Mouse (Mus musculus): ENCODE measurements at regions not wholly inside any gene's neighbourhood (a gene's known extent, or its start where the extent isn't known, plus 50 kb on each side); places are given as distances from the start of the nearest gene placed in this dataset.
A peak's percentile ranks its signal among the peaks of the same experiment; 100 is the strongest.

DNA sequence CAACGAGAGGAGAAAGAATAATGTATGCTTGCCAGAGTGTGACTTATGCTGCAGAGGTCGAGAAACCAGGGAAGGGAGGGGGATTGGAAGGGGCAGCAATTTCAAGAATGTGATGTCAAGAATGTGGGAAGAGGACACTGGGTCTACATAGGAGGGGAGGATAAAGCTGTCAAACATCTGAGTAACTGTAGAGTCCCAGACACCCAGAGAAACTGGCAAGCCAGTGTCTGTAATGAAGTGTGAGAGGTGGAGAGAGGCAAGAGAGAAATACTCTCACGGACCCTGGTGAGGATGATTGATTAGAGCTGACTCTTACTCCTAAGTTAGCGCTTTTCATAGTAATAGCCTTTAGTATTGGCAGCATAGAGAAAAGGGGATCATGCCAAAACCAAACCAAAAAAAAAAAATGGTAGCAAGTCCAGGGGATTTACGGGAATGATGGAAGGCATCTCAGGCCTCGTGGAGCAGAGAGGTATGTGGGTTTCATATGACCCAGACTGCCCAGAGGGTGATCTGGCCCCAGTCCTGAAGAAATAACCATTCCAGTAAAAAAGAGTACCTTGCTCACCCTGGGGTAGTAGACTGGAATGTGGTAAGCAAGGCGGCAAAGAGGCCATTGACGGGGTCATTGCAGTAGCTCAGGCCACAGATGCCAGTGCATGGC lies 146.2 kb upstream of the Serp2 start:
- 58% methylated on average over 8 of the region's 8 CpGs for WGBS
- H3K9ac ChIP-seq, result no peak overlapping the region
- H3K36me3 ChIP-seq, result no peaks in the 10 kb centered on the region
- no peak overlapping the region for H3K27ac ChIP-seq
- no peak for ATAC-seq (ENCODE audit: low FRiP score)
- H3K27me3 ChIP-seq, result no peaks in the 10 kb centered on the region
- no peak overlapping the region for H3K4me2 ChIP-seq (replicated peaks)
- no peaks in the 10 kb centered on the region for H3K9me3 ChIP-seq (replicated peaks)
- H3K4me3 ChIP-seq, result no peak overlapping the region
- peaks cover 14% of the 10 kb centered on the region; the same call in 1 of the 2 replicates for H3K4me1 ChIP-seq

DNA sequence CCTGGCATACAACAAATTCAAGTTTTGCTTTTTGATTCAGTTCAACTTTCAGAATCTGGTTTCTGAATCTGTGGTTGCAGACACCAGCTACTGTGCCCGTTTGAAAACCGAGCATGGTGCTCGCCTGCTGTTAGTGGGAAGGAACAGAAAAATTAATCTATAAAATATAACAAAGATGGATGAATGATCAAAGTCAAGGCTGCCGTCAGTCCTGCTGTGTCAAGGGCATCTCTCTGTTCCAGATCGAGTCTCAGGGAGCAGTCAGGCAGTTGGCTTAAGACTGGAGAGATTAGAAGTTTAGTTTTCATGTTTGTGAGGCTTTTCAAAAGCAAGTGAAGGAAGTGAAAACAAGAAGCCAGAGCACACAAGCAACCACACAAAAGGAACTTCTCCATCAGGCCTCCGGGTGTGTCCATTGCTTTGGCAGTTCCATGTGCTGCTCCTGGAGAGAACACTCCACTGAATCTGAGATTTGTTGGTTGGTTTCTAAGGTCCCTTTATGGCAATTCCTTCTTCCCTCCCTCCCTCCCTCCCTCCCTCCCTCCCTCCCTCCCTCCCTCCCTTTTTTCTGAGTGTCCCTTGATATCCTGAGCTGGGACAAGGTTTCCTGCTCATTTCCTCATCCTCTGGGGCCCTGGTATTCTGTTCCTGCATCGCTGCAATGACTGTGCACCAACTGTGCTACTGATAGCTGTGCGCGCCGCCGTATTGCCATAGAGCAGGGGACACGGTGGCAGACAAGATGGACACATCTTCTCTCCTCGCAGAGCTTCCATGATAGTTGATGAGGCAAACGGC lies 145.4 kb upstream of the Serp2 start:
- Histone ChIP-seq H3K36me3 (no peaks in the 10 kb centered on the region), H3K4me2 (replicated peaks) (no peak overlapping the region), H3K9me3 (replicated peaks) (no peaks in the 10 kb centered on the region), H3K9ac (no peak overlapping the region), H3K27me3 (no peaks in the 10 kb centered on the region), H3K4me1 (peaks cover 14% of the 10 kb centered on the region; the same call in 1 of the 2 replicates), H3K4me3 (no peak overlapping the region), H3K27ac (no peak overlapping the region)
- 74% methylated on average over 14 of the region's 14 CpGs for WGBS
- ATAC-seq (ENCODE audit: low FRiP score), result no peak

DNA sequence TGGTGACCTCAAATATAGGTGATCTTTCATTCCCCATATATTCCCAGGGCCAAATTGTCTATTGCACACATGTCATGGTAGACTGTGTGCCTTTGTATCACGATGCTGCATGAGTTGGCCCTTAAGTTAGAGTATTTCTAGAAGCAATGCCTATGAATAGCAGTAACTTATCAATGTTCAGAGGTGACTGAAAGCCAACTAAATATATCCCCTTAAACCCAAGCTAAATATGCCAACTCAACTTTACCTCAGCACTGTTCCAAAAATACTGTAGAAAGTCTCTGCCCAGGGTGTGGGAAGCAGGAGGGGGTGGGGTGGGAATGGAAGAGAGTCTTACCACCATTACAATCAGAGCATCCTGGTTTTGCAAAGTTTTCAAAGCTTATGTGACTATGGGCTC lies 144.6 kb upstream of the Serp2 start:
- no peak overlapping the region for H3K4me3 ChIP-seq
- H3K4me1 ChIP-seq, result peaks cover 20% of the 10 kb centered on the region; the same call in 1 of the 2 replicates

GRCm38 (mm10) chr14:76700796-76701195 lies 144.1 kb upstream of the Serp2 start:
- no peak for ATAC-seq (ENCODE audit: low FRiP score)
- no peak overlapping the region for H3K4me2 ChIP-seq (replicated peaks)
- H3K27me3 ChIP-seq, result no peaks in the 10 kb centered on the region
- H3K4me3 ChIP-seq, result no peak overlapping the region
- 78% methylated on average over 3 of the region's 3 CpGs for WGBS
- no peak overlapping the region for H3K9ac ChIP-seq
- no peaks in the 10 kb centered on the region for H3K9me3 ChIP-seq (replicated peaks)
- H3K27ac ChIP-seq, result no peak overlapping the region
- H3K4me1 ChIP-seq, result peaks cover 20% of the 10 kb centered on the region; the same call in 1 of the 2 replicates
- H3K36me3 ChIP-seq, result no peaks in the 10 kb centered on the region

More for the DNA sequence above, 144.6 kb upstream of the Serp2 start:
- no peak for ATAC-seq (ENCODE audit: low FRiP score)
- Histone ChIP-seq H3K9me3 (replicated peaks) (no peaks in the 10 kb centered on the region), H3K27me3 (no peaks in the 10 kb centered on the region), H3K36me3 (no peaks in the 10 kb centered on the region), H3K27ac (no peak overlapping the region), H3K4me2 (replicated peaks) (no peak overlapping the region), H3K9ac (no peak overlapping the region)
- WGBS, result 88% methylated on average over 1 of the region's 1 CpGs

GRCm38 (mm10) chr14:76700190-76700589 lies 143.5 kb upstream of the Serp2 start:
- H3K9me3 ChIP-seq (replicated peaks), result no peaks in the 10 kb centered on the region
- WGBS, result 96% methylated on average over 4 of the region's 4 CpGs
- no peaks in the 10 kb centered on the region for H3K27me3 ChIP-seq
- no peak overlapping the region for H3K4me3 ChIP-seq
- H3K9ac ChIP-seq, result no peak overlapping the region
- no peak overlapping the region for H3K27ac ChIP-seq
- H3K4me2 ChIP-seq (replicated peaks), result no peak overlapping the region
- H3K4me1 ChIP-seq, result peaks cover 20% of the 10 kb centered on the region; the same call in 1 of the 2 replicates
- no peaks in the 10 kb centered on the region for H3K36me3 ChIP-seq
- no peak for ATAC-seq (ENCODE audit: low FRiP score)

- H3K4me3 ChIP-seq, result no peak overlapping the region
- no peak overlapping the region for H3K9ac ChIP-seq
- no peak overlapping the region for H3K27ac ChIP-seq
- no peak for ATAC-seq (ENCODE audit: low FRiP score)
- H3K27me3 ChIP-seq, result no peaks in the 10 kb centered on the region
- H3K4me2 ChIP-seq (replicated peaks), result no peak overlapping the region
- WGBS, result 40% methylated on average over 4 of the region's 4 CpGs
- no peaks in the 10 kb centered on the region for H3K9me3 ChIP-seq (replicated peaks)
- peaks cover 24% of the 10 kb centered on the region; the same call in 1 of the 2 replicates for H3K4me1 ChIP-seq
- H3K36me3 ChIP-seq, result no peaks in the 10 kb centered on the region
These were observed 142.2 kb upstream of the Serp2 start for GRCm38 (mm10) chr14:76698718-76699402.

GRCm38 (mm10) chr14:76696729-76697128 lies 140.0 kb upstream of the Serp2 start:
- 58% methylated on average over 4 of the region's 4 CpGs for WGBS

DNA sequence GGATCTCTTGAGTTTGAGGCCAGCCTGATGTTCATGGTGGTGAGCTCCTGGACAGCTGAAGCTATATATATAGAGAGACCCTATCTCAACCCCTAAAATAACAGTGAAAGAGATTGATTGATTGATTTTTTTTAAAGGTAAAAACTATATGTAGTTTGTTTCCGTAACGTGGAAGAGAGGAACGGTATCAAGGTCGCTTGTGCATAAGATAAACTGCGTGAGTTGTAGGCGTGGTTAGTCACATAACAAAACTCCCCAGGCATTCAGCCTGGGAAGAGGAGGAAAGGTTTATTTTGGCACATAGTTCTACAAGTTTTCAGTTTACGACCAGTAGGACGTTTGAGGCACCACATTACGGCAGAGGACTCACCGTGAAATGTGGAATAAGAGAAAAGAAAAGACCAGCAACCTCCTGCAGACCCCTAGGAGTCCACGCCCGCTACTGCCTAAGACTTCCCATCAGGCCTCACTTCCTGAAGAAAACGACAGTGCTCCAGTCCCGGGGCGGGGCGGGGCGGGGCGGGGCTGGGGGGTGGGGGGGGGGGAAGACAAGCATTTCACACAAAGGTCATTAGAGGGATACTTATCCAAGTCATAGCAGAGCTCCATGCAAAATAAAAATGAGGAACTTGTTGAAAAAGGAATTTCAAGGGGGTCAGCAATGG lies 139.1 kb upstream of the Serp2 start:
- Histone ChIP-seq H3K4me2 (replicated peaks) (no peak overlapping the region), H3K27ac (no peak overlapping the region), H3K4me3 (no peak overlapping the region), H3K36me3 (no peaks in the 10 kb centered on the region), H3K9me3 (replicated peaks) (no peaks in the 10 kb centered on the region), H3K27me3 (no peaks in the 10 kb centered on the region), H3K4me1 (peaks cover 13% of the 10 kb centered on the region; the same call in 1 of the 2 replicates), H3K9ac (no peak overlapping the region)
- ATAC-seq (ENCODE audit: low FRiP score), result no peak
- 62% methylated on average over 18 of the region's 18 CpGs for WGBS

More at GRCm38 (mm10) chr14:76696729-76697128, 140.0 kb upstream of the Serp2 start:
- no peak for ATAC-seq (ENCODE audit: low FRiP score)
- H3K27me3 ChIP-seq, result no peaks in the 10 kb centered on the region
- H3K9me3 ChIP-seq (replicated peaks), result no peaks in the 10 kb centered on the region
- no peaks in the 10 kb centered on the region for H3K36me3 ChIP-seq
- peaks cover 13% of the 10 kb centered on the region; the same call in 1 of the 2 replicates for H3K4me1 ChIP-seq
- peak overlapping the region; percentile 2; the same call in 1 of the 2 replicates for H3K27ac ChIP-seq
- H3K4me2 ChIP-seq (replicated peaks), result no peak overlapping the region
- no peak overlapping the region for H3K4me3 ChIP-seq
- H3K9ac ChIP-seq, result no peak overlapping the region

DNA sequence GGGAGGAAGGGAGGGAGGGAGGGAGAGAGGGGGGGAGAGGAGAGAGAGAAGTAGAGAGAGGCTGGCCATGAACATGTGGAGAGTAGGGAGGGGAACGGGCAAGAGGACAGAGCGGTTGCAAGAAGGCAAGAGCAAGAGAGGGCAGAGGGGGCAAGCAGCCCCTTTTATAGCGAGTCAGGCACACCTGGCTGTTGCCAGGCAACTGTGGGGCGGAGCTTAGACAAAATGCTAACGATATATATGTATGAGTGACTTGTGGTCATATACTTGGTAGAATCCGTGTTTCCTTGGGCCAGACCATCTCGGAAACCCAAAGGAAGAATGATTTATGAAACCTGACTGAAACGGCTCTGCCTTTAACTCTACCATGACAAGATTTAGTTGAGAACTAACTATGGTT lies 138.2 kb upstream of the Serp2 start:
- Histone ChIP-seq H3K9me3 (replicated peaks) (no peaks in the 10 kb centered on the region), H3K27me3 (no peaks in the 10 kb centered on the region), H3K27ac (no peak overlapping the region), H3K36me3 (no peaks in the 10 kb centered on the region), H3K9ac (no peak overlapping the region), H3K4me2 (replicated peaks) (no peak overlapping the region), H3K4me1 (peaks cover 13% of the 10 kb centered on the region; the same call in 1 of the 2 replicates), H3K4me3 (no peak overlapping the region)
- ATAC-seq (ENCODE audit: low FRiP score), result no peak
- WGBS, result 83% methylated on average over 8 of the region's 8 CpGs

GRCm38 (mm10) chr14:76693351-76694317 lies 136.9 kb upstream of the Serp2 start:
- Histone ChIP-seq H3K9me3 (replicated peaks) (no peaks in the 10 kb centered on the region), H3K4me3 (no peak overlapping the region), H3K9ac (no peak overlapping the region), H3K27ac (peak overlapping the region; percentile 30), H3K4me1 (peaks cover 16% of the 10 kb centered on the region), H3K36me3 (no peaks in the 10 kb centered on the region), H3K4me2 (replicated peaks) (no peak overlapping the region), H3K27me3 (no peaks in the 10 kb centered on the region)
- 53% methylated on average over 15 of the region's 15 CpGs for WGBS
- no peak for ATAC-seq (ENCODE audit: low FRiP score)

DNA sequence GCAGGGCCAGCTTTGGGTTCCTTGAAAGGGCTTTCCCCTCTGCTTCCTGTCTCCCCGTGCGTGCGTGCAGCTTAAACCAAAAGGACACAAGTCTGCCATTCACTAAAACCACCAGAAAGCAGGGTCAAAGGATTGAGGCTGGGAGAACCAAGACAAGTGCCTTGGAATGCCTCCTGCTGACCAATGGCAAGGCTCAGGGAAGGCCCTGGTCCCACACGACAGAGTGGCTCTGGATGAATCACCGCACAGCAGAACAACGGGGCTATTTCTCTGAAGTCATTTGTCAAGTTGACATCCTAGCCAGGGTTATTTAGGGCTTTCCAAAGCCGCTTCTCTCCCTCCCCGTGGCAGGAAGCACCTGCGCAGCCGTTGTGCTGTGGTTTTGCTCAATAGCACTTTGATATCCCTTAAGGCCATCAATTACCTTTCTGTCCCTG lies 131.3 kb upstream of the Serp2 start:
- Histone ChIP-seq H3K27me3 (no peaks in the 10 kb centered on the region), H3K4me2 (replicated peaks) (no peak overlapping the region; the same call in 1 of the 2 replicates), H3K9me3 (replicated peaks) (no peaks in the 10 kb centered on the region), H3K4me1 (peaks cover 38% of the 10 kb centered on the region), H3K9ac (no peak overlapping the region), H3K27ac (peak overlapping the region; percentile 68), H3K4me3 (no peak overlapping the region), H3K36me3 (no peaks in the 10 kb centered on the region)
- ATAC-seq (ENCODE audit: low FRiP score), result peak; percentile 80
- 16% methylated on average over 10 of the region's 10 CpGs for WGBS
